Mouse (Mus musculus) urinary bladder, postnatal 14 days (tissue): ENCODE data around the gene Tmem131.

Source experiments
- DNase-seq: peaks from one replicate; pipeline ENCODE4 v3.0.0; 2021; ENCODE audit warnings: low spot score

The Tmem131 gene

GRCm38 (mm10) chr1:36938801-36939286, 4.6 kb downstream of the Tmem131 start:
- DNase-seq = peak; percentile 26

GRCm38 (mm10) chr1:36938348-36938747, 5.1 kb downstream of the Tmem131 start:
- no peak for DNase-seq

DNA sequence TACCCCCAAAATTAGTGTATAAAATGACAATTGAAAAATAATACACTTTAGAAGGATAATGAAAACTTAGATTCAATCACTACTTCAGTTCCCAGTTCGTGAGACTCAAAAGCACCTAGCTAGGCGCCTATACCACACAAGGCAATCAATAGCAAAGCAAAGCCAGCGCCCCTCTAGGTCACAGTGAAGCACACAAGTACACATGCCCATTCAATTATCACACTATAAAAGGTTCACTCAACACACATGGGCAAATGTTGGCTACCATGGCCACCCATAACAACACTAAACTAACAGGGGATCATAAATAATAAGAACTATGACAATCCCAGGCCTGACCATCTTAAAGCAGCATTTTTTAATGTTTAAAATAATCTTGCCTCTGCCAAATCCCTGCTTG, 5.8 kb downstream of the Tmem131 start:
- DNase-seq = no peak

- no peak for DNase-seq
Measured at GRCm38 (mm10) chr1:36937015-36937414, 6.5 kb downstream of the Tmem131 start.

DNA sequence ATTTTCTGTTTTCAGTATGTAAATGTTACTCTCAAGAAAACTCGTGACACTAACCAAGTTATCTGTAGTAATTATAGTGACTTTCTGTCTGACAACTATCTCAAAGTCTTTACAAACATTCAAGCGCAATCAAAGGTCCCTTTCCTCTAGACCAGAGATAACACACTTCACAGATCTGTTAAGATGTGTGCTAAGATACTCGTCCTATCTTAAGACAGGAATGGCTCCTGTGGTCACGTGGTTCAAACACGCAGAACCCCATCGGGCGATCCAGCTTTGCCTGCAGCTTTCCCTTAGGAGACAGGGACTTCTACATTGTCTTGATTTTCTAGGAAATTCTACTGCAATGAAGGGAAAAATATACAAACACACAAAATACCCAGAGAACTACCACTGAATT, 6.9 kb downstream of the Tmem131 start:
- no peak for DNase-seq

DNA sequence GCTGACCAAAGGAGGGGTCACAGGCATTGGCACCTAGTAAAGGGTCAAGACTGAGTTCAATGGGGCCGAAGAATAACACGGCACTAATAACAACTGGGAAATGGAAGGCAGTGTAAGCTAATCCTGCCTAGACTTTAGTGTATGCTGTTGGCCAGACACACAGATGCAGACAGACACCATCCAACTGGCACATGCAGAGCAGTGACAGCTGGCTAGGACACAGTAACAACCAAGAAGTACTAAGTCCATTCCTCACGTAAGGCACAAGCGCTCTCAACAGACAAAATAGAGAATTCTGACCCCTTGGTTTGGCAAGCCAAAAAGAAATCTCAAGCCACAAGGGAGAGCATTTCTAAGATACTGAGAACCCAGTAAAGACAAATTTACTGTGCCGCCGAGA, 8.7 kb downstream of the Tmem131 start:
- DNase-seq = no peak

DNA sequence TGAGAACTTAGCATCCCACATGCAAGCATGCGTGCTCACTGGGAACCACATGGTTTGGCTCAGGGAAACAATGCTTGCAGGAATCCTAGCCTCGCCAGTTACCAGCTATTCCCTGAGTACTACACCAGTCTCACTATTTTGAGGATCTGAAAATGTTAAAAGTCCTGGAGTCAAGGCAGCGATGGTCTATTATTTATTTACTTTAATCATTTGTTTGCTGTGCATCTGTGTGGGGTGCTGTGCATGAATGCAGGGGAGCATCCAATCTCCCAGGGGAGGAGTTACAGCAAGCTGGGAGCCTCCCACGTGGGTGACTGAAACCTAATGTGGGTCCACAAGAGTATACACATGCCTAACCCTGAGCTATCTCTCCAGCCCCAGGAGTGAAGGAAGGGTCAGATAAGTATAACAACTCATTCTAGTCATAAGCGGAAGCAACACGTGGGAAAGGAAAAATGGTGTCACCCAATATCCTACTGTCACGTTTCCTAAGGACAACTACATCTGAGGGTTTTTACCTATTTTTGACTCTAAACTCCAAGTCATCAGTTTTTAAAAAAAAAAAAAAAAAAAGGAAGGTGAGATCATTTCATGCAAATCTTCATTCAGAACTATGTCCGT, 9.4 kb downstream of the Tmem131 start:
- DNase-seq = no peak

- no peak for DNase-seq
Measured at GRCm38 (mm10) chr1:36932231-36932630, 11.2 kb downstream of the Tmem131 start.

GRCm38 (mm10) chr1:36930911-36931310, 12.6 kb downstream of the Tmem131 start:
- DNase-seq = no peak

DNA sequence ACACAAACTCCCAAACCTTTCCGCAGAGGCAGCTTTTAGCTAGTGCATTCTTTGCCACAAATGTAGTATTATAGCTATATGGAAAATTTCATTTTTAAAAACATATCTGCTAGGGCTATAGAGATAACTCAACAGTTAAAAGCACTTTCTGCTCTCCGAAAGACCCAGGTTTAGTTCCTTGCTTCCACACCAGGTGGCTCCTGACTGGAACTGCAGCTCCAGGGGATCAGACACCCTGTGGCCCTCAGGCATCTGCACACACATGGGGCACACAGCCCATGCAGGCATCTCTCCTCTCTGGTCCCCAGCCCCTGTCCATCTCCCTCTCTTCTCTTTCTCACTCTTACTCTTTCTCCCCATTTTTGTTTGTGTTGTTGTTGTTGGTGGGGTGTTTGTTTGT, 13.5 kb downstream of the Tmem131 start:
- DNase-seq = no peak

GRCm38 (mm10) chr1:36928357-36929330, 14.8 kb downstream of the Tmem131 start:
- no peak for DNase-seq

- DNase-seq = no peak
Measured at GRCm38 (mm10) chr1:36927569-36927968, 15.9 kb downstream of the Tmem131 start.

DNA sequence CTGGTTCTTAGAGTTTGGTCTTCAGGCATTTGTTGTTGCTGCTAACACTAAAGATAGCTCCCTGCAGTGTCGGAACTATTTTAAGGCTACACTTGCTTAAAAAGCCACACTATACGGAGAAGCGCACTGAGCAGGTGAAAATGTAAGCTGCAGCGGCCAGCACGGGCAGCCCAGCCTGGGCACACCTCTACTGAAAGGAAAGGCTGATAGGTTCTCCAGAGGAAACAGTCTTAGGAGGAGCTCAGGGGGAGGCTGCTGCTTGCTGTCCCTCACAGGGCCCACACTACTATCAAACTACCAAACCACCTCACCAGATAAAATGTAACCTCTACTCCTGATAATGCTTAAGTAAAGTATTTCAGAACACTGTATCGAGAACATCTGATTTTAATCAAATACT, 16.7 kb downstream of the Tmem131 start:
- DNase-seq = no peak

- DNase-seq = no peak
Measured at GRCm38 (mm10) chr1:36926246-36926645, 17.2 kb downstream of the Tmem131 start.

DNA sequence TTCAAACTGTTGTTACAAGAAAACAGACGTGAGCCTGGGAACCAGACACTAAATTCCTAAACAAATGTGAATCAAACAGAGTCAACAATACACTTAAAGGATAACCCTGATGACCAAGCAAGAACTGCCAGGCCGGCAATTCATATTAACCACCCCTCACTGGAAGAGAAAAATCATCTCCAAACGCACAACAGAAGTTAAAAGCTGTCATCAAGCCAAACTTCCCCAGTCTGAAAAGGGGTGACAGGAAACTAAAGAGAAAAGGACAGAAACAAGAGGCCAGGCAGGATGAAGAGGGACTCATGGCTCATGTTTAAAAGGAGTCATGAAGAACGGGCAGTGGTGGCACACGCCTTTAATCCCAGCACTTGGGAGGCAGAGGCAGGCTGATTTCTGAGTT, 17.7 kb downstream of the Tmem131 start:
- DNase-seq = no peak

- no peak for DNase-seq
Measured at GRCm38 (mm10) chr1:36924853-36925252, 18.6 kb downstream of the Tmem131 start.

GRCm38 (mm10) chr1:36923911-36924310, 19.6 kb downstream of the Tmem131 start:
- no peak for DNase-seq

DNA sequence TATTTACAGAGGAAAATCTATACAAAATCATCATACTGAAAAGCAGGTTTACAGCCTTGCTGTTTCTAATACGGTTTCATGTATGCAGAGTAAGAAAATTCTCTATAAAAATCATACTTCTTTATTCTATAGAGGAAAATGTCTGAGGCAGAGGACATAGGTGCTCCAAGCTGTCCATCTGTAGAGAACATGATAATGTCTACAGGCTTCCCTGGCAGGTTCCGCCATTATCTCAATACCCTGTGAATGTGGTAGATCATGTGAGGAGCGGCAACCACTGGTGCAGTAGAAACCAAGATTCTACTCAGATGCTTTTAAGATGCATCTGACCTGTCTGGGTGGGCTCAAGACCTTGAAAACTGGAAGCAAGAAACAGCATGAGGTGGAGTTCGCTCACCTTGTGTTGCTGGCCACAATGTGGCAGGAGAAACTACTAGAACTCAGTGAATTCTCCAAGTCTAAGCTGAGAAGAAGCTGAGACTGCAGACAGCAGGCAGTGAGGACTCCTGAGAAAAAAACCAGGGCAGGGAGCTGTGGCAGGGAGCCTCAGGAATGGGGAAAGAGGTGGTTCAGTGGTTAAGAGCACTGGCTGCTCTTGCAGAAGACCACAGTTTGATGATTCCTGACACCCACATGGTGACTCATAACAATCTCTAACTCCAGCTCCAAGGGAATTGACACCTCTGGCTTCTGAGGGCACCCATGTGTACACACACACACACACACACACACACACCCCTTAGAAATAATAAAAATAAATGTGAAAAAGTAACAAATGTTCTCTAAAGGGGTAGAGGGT, 20.6 kb downstream of the Tmem131 start:
- DNase-seq = no peak

DNA sequence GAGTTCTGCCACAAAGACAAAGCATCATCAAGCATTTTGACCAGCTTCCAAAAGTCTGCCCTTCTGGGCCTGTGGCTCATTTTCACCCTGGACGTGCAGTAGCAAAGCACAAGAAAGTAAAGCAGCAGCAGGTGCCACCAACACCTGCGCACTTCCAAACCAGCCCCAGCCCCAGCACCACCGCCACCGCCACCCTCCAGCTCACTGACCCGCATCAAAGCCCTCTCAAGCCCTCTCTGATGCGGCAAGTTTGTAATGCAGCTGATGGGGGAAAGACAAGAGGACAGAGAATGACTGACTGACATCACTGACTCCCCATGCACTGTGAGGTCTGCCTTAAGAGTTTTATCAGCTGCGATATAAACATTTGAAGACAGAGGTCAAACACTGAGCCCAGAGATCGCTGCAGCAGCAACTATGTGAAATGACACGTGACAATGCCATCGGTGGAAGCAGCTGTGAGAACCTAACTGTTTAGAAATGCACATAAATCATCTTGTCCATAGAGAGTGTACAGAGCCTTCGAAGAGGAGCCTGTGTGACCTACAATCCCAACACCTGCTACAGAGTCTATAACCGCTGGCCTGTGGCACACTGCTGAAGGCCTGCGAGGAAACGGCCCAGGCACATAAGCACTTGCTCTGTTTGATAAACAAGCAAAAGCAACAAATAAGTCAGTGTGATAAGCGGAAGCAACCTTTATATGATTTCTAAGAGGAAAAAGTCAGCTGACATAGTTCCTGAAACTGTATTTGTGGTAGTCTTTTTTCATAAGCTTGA, 21.7 kb downstream of the Tmem131 start:
- DNase-seq = no peak

- DNase-seq = no peak
Measured at GRCm38 (mm10) chr1:36920726-36921125, 22.7 kb downstream of the Tmem131 start.

GRCm38 (mm10) chr1:36920154-36920716, 23.2 kb downstream of the Tmem131 start:
- DNase-seq = peak; percentile 62
